Mouse (Mus musculus): ENCODE results near the gene Trim46.

Gene Trim46

DNA sequence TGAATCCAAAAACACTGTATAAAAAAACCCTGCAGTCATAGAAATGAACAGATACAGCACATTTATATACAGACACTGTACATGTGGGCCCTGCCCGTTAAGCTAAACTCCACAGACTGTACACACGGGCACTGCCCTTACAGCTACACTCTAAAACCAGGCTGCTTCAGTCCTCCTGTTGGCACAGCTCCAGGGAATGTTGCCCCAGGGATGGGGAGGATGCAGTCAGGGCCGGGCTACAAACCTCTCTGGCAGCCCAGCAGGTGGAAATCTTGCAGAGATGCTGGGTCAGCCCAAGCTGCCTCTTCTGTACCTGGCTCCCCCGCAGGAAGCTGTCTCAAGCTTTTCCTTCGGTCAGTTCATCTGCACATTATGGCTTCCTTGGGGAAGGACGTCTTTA, 25.7 kb upstream of the Trim46 start:
- no peak for DNase-seq (ENCODE audit: extremely low read depth, low read depth)

DNA sequence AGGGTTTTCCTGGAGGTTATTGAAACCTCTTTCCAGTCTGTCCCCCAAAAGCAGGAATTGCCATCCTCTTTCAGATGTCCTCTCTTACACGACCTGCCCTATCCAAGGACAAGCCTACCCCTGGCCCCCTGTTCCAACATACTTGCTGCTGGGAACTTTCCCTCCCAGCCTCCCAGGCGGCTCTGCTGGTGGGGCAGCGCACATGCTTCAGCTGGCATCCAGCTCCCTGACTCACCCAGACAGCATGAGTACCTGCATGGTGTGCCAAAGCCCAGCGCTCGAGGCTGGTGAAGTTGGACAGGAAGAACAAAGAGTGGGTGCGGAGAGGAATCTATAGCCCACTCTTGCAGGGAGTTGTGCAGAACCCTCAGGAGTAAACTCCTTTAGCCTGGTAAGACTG, 24.8 kb upstream of the Trim46 start:
- no peak for DNase-seq (ENCODE audit: extremely low read depth, low read depth)

DNA sequence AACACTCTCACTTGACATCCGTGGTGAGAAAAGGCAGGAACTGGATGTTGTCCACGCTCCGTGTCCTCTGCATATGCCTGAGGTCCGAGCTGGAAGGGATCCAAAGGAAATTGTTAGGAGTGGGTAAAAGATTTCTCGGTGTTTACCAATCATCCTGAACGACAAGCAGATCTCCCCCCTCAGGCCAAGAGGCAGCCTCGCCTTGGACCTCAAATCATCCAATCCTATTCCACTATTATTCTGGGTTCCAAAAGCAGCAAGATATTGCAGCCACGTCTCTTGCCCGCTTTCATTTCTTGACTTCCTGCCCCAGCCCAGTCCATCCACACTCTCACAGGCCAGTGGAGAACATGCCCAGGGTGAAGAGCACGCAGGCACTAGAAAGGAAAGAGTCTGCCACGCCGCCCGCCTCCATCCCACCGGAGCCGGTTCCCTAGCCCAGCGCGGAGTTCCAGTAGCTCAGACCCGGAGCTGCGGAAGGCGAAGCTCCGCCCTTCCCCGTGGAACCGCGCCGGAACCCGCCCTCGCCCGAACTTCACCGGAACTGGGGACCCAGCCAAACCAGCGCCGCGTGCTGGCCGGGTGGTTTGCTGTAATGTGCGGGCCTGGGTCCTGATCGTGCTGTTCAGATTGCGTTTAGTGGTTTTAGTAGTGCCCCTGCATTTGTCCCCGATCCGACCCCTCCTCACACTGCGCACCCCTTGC, 24.1 kb upstream of the Trim46 start, which contains the start of gene Slc50a1:
Gene Slc50a1, minus strand, starts transcription at position 520 of the 705 bp plus-strand sequence.
- no peak for DNase-seq (ENCODE audit: extremely low read depth, low read depth)

DNA sequence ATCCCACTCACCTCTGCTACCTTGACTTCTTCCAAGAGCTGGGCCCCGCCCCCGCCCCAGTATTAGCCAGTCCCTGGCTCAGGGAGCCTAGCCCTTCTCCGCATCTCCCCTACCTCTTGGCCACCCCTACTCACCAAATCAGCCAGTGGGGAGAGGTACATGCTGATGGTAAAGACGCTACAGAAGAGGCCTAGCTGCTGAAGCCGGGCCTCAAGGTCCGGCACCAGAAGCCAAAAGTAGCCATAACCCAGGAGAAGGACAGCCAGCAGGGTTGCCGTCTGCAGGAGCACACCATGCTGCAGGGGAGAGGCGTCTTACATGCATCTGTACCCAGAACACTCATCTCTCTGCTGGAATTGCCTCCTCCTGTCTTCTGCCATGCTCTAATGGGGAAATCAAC, 22.8 kb upstream of the Trim46 start:
- DNase-seq (ENCODE audit: extremely low read depth, low read depth) = no peak

DNA sequence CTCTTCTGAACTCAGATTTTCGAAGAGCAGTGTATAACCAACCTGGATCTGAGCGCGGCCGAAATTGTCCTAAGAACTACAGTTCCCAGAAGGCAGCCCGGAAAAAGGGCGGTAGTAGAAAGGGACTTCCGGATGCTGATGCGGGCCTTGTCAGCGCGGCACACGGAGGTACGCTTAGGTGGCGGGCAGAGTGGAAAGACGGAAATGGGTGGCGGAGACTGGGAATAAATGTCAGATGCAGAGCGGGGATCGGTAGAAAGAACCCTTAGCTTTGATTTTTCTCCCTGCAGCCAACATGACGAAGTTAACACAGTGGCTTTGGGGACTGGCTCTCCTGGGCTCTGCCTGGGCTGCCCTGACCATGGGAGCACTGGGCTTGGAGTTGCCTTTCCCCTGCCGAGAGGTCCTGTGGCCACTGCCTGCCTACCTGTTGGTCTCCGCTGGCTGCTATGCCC, 20.4 kb upstream of the Trim46 start:
- peak; percentile 82 for DNase-seq (ENCODE audit: extremely low read depth, low read depth)

DNA sequence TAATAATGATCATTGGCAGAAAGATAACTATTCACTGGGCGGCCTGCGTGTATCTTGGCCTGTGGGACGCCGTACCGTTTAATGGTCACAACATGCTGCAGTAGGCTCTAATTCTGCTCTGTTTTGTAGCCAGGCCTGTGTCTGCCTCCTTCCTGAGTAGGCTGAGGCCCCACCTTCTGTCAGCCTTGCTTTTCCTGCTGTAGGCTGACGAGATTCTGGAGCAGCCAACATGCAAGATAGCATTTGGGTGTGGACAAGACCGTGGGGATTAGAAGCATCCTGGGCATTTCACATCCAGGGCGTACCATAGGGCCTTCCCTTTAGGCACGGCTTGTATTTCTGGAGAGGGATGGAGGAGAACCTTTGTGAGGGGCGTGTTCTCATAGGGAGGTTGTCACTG, 16.3 kb upstream of the Trim46 start:
- DNase-seq (ENCODE audit: extremely low read depth, low read depth) = no peak

DNA sequence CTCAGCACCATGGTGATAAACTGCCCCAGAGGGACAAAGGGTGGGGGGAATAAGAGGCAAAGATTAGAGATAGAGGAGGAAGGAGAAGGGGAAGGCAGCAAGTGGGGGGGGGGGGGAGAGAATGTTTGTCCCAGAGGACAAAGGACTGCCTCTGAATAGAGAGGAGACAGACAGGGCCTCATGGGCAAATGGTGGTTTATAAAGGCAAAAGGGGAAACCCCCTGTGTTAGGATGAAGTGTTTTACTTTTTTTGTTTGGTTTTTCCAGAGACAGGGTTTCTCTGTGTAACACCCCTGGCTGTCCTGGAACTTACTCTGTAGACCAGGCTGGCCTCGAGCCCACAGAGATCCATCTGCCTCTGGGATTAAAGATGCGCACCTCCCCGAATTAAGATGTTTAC, 14.1 kb upstream of the Trim46 start:
- DNase-seq (ENCODE audit: extremely low read depth, low read depth) = no peak

DNA sequence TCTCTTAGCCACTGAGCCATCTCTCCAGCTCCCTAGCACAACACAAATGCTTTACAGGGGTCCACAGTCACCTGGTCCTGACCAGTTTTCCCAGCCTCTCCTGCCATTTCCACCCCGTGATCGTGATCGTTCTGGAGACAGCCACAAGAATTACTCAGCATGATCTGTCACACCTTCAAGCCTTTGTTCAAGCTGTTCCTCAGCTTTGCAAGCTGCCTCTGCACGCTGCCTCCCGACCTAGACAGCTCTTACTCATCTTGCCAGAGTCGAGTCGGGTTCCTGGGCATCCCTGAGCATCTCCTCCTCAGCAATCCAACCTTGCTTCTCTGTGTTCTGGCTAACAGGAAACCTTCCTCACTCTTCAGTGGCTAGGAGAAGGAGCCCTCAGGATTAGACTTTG, 13.0 kb upstream of the Trim46 start, which contains the start of gene Dpm3:
Gene Dpm3, plus strand, starts transcription at position 283 of the 400 bp plus-strand sequence.
- DNase-seq (ENCODE audit: extremely low read depth, low read depth) = no peak

DNA sequence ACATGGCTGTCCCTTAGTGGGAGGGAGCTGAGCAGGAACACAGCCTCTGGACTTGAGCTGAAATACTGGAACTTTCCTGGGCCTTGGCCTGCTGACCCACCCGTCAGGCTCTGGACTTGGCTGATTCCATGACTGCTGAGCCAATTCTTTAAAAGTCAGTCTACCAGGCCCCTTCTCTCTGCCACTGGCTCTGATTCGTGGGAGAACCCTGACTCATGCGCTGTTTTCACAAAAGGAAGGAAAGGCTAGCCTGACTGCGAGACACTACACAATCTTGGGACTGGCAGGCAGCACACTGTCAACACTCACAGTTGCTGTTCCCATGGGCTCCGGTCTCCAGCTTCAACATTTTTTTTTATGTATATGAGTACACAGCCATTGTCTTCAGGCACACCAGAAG, 10.1 kb upstream of the Trim46 start:
- no peak for DNase-seq (ENCODE audit: extremely low read depth, low read depth)

DNA sequence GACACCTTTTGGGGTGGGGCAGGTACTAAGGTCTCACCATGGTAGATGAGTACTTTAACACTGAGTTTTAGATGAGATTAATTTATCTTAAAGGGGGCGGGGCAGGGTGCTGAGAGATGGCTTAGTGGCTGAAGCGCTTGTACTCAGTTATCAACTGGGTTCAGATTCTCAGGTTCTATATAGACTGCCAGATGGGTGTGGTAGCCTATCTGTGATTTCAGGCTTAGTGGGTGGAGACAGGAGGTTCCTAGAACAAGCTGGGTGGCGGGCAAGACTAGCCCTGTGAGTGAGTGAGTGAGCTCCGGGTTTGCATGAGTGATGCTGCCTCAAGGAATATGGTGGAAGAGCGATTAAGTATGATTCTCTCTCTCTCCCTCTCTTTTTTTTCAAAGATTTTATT, 8.9 kb upstream of the Trim46 start:
- no peak for DNase-seq (ENCODE audit: extremely low read depth, low read depth)

DNA sequence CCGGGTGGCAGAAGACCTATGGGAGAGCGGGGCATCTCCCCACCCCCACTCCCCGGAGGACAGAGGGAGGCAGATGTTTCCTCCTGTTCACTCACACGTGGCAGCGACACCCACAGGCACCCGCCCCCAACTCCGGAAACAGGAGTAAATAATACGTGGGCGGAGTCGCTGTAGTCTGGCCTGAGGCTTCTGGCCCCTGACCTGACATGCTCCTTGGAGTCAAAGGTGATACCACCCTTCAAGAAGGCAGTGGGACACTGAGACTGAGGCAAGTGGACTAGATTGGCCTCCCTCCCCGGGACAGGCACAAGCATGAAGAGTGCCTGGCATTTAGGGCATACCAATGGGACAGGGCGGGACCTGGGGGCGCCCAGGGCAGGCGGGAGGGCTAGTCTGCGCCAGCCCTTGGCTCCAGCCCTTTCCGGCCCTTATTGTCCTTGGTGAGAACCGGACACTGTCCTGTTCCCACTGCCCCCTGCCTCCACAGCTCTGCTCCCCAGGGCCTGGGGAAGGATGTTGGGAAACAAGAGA, 5.3 kb upstream of the Trim46 start:
- no peak for DNase-seq (ENCODE audit: extremely low read depth, low read depth)

DNA sequence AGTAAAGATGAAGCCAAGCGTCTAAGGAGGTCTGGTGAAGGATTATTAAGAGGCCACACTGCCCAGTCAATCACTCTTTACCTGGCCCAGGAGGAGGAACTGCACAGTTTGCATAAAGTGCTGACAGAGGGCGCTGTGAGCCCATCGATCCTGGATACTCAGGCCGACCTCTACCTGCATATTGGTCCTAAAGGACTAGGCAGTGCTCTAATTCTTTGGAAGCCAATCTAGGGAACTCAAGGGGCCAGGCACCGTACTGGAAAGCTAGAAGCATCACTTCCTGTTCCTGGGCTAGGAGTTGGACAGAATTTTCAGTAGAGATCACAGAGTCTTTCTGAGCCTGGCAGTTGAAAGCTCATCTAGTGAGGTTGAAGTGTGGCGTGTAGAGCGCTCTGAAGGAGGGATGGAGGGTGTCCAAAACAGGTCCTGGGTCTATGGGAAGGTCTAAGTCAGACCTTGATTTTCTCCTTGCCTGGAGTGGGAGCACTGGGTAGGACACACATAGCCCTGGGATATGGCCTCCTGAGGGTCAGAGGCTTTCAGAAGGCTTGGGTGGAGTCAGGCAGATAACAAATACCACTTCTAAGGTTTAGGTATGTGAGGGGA, 4.4 kb upstream of the Trim46 start:
- DNase-seq (ENCODE audit: extremely low read depth, low read depth) = peak; percentile 48

DNA sequence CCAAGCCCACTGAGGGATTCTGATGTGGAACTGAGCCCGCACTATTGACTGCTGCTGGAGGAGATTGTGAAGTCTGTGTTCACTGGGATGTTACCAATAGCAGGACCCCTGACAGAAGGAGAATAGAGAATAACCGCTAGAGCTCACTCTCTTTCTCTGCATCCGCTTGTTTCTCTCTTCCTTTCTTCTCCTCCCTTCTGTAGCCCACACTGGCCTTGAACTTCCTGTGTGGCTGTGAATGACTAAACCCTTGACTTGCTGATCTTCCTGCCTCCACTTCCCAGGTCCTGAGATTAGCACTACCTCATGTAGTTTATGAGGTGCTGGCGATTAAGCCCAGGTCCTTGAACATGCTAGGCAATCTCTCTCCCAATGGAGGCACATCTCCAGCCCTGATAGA, 1.4 kb upstream of the Trim46 start:
- no peak for DNase-seq (ENCODE audit: extremely low read depth, low read depth)

DNA sequence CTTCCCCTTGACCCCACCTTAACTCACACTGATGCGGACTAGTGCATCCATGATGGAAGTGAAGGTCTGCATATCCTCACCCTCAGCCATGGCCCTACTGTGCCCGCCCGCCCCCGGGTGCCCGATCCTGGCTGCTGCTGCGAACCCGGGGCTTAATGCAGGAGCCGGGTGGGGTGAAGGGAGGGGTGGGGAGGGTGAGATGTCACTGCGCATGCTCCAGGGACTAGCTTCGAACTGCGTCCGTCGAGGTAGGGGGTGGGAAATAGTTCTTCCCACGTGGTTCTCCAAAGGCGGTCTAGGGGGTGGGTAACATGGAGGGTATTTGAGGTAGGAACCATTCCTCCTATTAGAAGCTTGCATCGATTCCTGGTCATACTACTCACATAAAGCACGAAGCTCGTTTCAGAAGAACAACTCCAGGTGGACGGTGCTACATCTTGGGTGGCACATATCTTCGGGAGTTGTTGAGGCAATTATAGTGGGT, 379 bp downstream of the Trim46 start, which contains the start of gene Krtcap2:
Gene Krtcap2, plus strand, starts transcription at position 279 of the 484 bp plus-strand sequence.
- DNase-seq (ENCODE audit: extremely low read depth, low read depth) = peak; percentile 81

DNA sequence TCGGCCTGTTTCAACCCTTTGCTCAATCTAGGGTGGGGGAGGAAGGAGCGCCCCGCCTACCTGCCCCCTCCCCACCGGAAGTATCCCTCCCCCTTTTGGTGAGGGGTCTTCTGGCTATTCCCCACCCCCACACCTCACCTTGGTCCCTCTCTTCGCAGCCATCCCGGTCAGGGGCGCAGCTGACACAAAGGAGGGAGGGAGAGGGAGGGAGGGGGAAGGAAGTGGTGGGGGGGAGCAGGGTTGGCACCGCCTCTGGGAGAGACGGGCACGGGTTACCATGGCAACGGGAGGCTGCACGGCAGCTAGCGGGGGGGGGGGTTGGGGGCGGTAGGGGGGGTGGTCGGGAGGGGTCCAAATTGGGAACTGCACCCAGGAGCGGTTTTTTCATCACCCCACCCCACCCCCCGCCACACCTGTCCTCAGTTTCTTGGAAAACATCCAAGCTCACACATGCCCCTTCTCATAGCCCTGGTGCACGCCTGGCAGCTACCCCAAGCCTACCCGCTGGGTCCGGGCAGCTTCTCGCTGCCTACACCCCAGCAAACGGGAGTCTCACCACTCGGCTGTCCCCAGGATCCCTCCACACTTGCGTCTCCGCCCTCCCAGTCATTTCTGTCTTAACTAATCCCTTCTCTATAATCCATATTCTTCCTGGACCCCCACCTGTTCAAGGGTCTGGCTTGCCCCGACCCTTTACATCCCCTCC, 974 bp downstream of the Trim46 start:
- no peak for DNase-seq (ENCODE audit: extremely low read depth, low read depth)

DNA sequence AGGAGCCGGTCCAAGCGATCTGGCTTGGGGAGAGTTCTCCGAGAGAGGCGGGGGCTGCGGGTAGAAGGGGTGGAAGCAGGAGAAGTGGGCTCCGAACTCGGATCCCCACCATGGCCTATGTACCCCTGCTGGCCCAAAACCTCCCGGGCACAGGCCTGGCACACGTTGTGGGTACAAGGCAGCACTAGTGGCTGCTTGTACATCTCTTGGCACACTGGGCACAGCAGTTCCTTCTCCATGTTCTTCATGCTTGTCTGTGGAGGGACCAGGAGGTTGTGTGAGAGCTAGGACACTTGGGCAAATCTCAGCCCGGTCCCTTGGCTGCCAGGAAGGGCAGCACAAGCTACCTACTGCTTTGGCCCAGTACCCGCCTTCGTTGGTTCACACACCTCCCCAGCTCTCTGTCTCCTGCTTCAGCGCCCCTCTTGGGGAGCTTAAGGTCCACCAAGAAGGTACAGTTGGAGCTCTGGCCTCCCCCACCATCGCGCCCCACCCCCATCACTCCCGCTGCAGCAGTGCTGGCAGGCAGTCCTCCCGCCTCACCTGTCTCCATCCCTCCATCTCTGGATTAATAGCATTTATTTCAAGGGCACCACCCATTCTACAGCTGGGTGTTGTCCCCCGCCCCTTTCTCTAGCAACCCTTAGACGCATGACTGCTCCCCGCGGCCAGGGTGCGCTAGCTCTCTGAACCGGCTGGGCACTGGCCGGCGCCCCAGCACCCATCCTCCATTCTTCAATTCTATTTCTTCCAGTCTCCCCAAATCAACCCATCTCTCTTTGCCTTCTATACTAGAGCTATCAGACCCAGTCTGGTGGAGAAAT, 1.7 kb downstream of the Trim46 start:
- DNase-seq (ENCODE audit: extremely low read depth, low read depth) = no peak

DNA sequence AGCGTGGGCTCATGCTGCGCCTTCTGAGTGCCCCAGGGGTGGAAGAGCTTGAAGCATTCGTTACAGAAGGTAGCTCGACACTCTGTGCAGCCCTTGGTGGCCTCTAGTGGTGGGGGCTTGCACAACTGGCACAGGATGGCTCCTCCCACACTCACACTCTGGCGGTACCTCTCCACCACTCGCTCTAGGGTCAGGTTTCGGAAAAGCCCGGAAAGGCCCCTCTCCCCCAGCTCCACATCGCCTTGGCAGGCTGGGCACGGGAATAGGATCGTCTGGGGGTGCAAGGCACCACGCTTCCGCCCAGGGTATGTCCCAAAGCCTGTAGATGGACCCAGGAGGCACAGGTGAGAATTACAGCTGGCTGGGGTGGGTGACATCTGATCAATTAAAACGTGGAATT, 2.5 kb downstream of the Trim46 start:
- no peak for DNase-seq (ENCODE audit: extremely low read depth, low read depth)

DNA sequence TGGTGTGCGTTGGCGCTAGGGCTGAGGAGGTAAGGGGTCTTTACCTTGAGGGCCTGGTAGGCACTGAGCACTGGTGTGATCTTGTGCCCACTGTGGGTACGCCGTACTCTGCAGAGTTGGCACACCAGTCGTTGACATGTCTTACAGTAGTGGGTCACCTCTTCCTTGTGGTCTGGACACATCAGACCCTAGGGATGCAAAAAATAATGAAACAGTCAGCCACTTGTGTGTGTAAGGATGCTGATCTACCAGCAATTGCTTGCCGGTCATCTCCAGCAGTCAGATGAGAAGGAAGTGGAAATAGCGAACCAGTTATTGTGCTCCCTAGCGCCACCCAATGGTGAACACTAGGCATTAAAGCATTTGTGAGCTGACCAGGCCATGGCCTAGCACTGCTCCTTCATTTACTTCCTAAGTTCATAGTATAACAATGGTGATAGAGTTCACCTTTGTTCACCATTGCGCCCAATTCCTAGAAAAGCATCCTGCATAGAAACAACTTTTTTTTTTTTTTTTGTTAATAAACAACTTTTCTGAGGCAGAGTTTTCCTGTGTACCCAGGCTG, 3.7 kb downstream of the Trim46 start:
- peak; percentile 75 for DNase-seq (ENCODE audit: extremely low read depth, low read depth)

DNA sequence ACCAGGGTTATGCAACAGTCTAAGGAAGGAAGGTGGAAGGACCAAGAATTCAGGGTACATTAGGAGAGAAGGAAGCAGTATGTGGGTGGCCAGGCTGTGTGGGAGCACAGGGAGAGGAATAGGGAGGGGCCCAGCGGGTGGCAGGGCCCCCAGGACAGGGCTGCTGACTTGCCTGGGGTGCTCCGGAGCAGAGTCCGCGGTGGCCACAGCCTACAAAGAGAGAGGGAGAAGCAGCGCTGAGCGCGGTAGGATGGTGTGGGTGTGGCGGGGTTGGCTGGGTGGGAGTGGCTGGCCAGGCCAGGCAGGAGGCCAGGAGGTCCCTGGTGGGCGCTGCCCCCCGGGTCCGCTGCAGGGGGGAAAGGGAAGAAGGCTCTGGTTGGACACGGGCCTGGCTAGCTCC, 7.6 kb downstream of the Trim46 start:
- DNase-seq (ENCODE audit: extremely low read depth, low read depth) = no peak

DNA sequence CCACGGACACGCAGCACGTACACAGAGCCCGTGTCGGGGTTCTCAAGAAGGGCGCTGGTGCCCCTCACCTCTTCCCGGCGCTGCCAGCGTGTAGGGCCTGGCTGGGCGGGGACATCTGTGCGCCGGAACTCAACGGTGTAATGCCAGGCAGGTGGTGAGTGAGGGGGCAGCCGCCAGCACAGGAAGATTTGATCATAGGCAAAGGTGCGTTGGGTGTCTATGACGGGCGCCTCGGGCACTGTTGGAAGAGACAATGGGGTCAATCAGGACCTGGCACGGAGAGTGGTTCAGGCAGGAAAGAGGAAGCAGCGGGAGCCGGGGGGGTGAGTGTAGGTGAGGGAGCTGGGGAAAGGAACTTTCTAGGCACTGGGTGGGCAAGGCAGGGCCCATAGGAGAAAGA, 8.4 kb downstream of the Trim46 start:
- no peak for DNase-seq (ENCODE audit: extremely low read depth, low read depth)

DNA sequence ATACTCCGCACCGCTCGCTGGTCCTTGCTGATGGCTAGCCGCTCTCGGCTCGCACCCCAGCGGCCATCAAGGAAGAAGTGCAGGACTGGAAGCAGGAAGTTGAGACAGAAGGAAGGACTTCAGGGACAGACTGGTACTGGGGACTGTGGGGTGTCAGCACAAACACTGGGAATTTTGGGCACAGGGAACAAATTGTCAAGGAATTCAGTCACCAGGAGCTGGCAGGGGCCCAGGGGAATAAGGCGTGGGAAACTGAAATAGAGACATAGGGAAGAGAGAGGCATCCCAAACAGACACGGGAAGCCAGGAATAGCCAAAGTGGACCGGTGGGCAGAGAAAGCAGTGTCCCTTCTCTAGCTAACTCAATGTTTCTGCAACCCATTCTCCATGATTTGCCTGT, 9.6 kb downstream of the Trim46 start:
- no peak for DNase-seq (ENCODE audit: extremely low read depth, low read depth)

Measured in MEL-GATA-1-ER (cell line).